Mouse (Mus musculus): Measurements from ENCODE around the gene Ablim2.

- no peak for TF ChIP-seq CTCF (IDR thresholded peaks at IDR 0.05; ENCODE audit: low read depth)
- no peak for TF ChIP-seq EP300 (IDR thresholded peaks at IDR 0.05; ENCODE audit: low read depth)
Observed at GRCm38 (mm10) chr5:35807018-35807417, 49.3 kb downstream of the Ablim2 start.
